Mouse (Mus musculus) embryo, embryonic 9.5 days (tissue): ENCODE data around the gene Pdxdc1.

Experiments
- DNase-seq: peaks from one replicate; pipeline ENCODE4 v3.0.0-alpha.2; 2017; ENCODE audit errors: extremely low spot score

Pdxdc1 gene

GRCm38 (mm10) chr16:13883094-13883774 lies 19.7 kb downstream of the Pdxdc1 start:
- no peak for DNase-seq

- no peak for DNase-seq
Observed at GRCm38 (mm10) chr16:13875483-13875882, 27.4 kb downstream of the Pdxdc1 start.

GRCm38 (mm10) chr16:13867910-13868514 lies 34.9 kb downstream of the Pdxdc1 start:
- DNase-seq = peak; percentile 63

GRCm38 (mm10) chr16:13867406-13867805 lies 35.5 kb downstream of the Pdxdc1 start:
- DNase-seq = peak; percentile 27

- no peak for DNase-seq
Observed at GRCm38 (mm10) chr16:13866616-13867015, 36.3 kb downstream of the Pdxdc1 start.

- no peak for DNase-seq
Observed at GRCm38 (mm10) chr16:13866076-13866475, 36.9 kb downstream of the Pdxdc1 start.

- DNase-seq = no peak
Observed at GRCm38 (mm10) chr16:13853886-13854285, 49.0 kb downstream of the Pdxdc1 start.

- DNase-seq = no peak
Observed at GRCm38 (mm10) chr16:13851446-13851845, 51.5 kb downstream of the Pdxdc1 start.

GRCm38 (mm10) chr16:13848310-13848709 lies 54.6 kb downstream of the Pdxdc1 start:
- no peak for DNase-seq

GRCm38 (mm10) chr16:13846675-13847074 lies 56.3 kb downstream of the Pdxdc1 start:
- DNase-seq = no peak

- no peak for DNase-seq
Observed at GRCm38 (mm10) chr16:13845031-13845430, 57.9 kb downstream of the Pdxdc1 start.

GRCm38 (mm10) chr16:13840956-13841355 lies 62.0 kb downstream of the Pdxdc1 start:
- DNase-seq = no peak

GRCm38 (mm10) chr16:13840056-13840455 lies 62.9 kb downstream of the Pdxdc1 start:
- no peak for DNase-seq

GRCm38 (mm10) chr16:13834382-13834781 lies 68.5 kb downstream of the Pdxdc1 start:
- no peak for DNase-seq

GRCm38 (mm10) chr16:13831606-13832005 lies 71.3 kb downstream of the Pdxdc1 start:
- no peak for DNase-seq

- DNase-seq = no peak
Observed at GRCm38 (mm10) chr16:13830444-13830843, 72.5 kb downstream of the Pdxdc1 start.

GRCm38 (mm10) chr16:13826511-13826910 lies 76.4 kb downstream of the Pdxdc1 start:
- DNase-seq = no peak

- no peak for DNase-seq
Observed at GRCm38 (mm10) chr16:13825781-13826490, 77.0 kb downstream of the Pdxdc1 start.

- no peak for DNase-seq
Observed at GRCm38 (mm10) chr16:13820771-13821170, 82.2 kb downstream of the Pdxdc1 start.

GRCm38 (mm10) chr16:13819806-13820500 lies 83.0 kb downstream of the Pdxdc1 start:
- peak; percentile 5 for DNase-seq

GRCm38 (mm10) chr16:13819394-13819743 lies 83.6 kb downstream of the Pdxdc1 start:
- DNase-seq = no peak
